Mouse (Mus musculus) retina, postnatal 7 days (tissue): ENCODE measurements around the gene Atp5e.

Source experiments
- DNase-seq: peaks from one replicate; pipeline ENCODE4 v3.0.0-alpha.2; 2012; ENCODE audit warnings: low read depth, low spot score

The Atp5e gene

GRCm38 (mm10) chr2:174446905-174447304, 17.0 kb downstream of the Atp5e start:
- DNase-seq, result no peak

GRCm38 (mm10) chr2:174446492-174446891, 17.4 kb downstream of the Atp5e start:
- DNase-seq, result no peak

GRCm38 (mm10) chr2:174445018-174445417, 18.9 kb downstream of the Atp5e start:
- no peak for DNase-seq

- no peak for DNase-seq
These were observed 19.5 kb downstream of the Atp5e start for GRCm38 (mm10) chr2:174444359-174444758.

GRCm38 (mm10) chr2:174443046-174443445, 20.9 kb downstream of the Atp5e start:
- no peak for DNase-seq

GRCm38 (mm10) chr2:174442460-174442859, 21.4 kb downstream of the Atp5e start:
- no peak for DNase-seq

GRCm38 (mm10) chr2:174441898-174442297, 22.0 kb downstream of the Atp5e start:
- DNase-seq, result no peak

- DNase-seq, result no peak
These were observed 23.9 kb downstream of the Atp5e start for GRCm38 (mm10) chr2:174439961-174440360.

GRCm38 (mm10) chr2:174439450-174439838, 24.5 kb downstream of the Atp5e start:
- no peak for DNase-seq

- no peak for DNase-seq
These were observed 25.0 kb downstream of the Atp5e start, which contains the start of gene Ctsz for GRCm38 (mm10) chr2:174438737-174439449. Gene Ctsz, minus strand, starts transcription at chr2:174439039.

- DNase-seq, result no peak
These were observed 25.7 kb downstream of the Atp5e start for GRCm38 (mm10) chr2:174438181-174438580.

- no peak for DNase-seq
These were observed 26.3 kb downstream of the Atp5e start for GRCm38 (mm10) chr2:174437697-174437982.

- no peak for DNase-seq
These were observed 26.8 kb downstream of the Atp5e start for GRCm38 (mm10) chr2:174436916-174437696.

GRCm38 (mm10) chr2:174436076-174436701, 27.7 kb downstream of the Atp5e start:
- no peak for DNase-seq

- no peak for DNase-seq
These were observed 29.0 kb downstream of the Atp5e start for GRCm38 (mm10) chr2:174434943-174435342.

GRCm38 (mm10) chr2:174428996-174429591, 34.8 kb downstream of the Atp5e start:
- DNase-seq, result no peak

GRCm38 (mm10) chr2:174428076-174428835, 35.6 kb downstream of the Atp5e start:
- DNase-seq, result no peak

GRCm38 (mm10) chr2:174426856-174427255, 37.0 kb downstream of the Atp5e start:
- no peak for DNase-seq

GRCm38 (mm10) chr2:174424301-174425085, 39.4 kb downstream of the Atp5e start:
- no peak for DNase-seq

GRCm38 (mm10) chr2:174421107-174421506, 42.8 kb downstream of the Atp5e start:
- DNase-seq, result no peak
